Mouse (Mus musculus): ENCODE results near the gene Hist1h2bn. TPM values are rescaled to one million over a fixed set of nuclear protein-coding genes. Genes with fewer than 3 reads are reported as not detected.
"Not testable (repeated sequence)": the region's sequence is repeated elsewhere in the genome, so short reads cannot be mapped to it uniquely, and the experiment has no call there.

The Hist1h2bn gene
- polyA plus RNA-seq, 1 experiment: 1.7 TPM

DNA sequence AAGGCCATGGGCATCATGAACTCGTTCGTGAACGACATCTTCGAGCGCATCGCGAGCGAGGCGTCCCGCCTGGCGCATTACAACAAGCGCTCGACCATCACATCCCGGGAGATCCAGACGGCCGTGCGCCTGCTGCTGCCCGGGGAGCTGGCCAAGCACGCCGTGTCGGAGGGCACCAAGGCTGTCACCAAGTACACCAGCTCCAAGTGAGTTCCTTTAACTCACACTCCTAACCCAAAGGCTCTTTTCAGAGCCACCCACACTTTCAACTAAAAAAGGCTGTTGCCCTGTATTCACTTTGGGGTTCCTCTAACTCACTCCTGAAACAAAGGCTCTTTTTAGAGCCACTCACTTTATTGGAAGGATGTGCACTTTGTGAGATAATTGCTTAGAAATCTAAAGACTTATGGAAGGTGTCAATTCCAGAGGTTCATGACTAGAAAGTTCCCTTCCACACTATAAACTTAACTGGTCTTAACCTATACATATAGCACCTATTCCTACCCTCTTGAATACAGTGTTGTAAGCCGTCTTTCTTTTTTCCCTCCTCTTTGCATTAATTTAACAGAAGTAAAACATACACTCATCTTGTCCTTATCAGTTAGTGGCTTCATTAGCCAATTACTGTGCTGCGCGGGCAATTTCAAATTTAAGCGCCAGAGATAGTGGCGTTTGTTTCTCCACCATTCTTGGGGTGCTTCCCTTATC is 525 bp downstream of the Hist1h2bn start:
- peak; percentile 49 for TF ChIP-seq GATA1 (IDR thresholded peaks at IDR 0.05; ENCODE audit: low read length)

DNA sequence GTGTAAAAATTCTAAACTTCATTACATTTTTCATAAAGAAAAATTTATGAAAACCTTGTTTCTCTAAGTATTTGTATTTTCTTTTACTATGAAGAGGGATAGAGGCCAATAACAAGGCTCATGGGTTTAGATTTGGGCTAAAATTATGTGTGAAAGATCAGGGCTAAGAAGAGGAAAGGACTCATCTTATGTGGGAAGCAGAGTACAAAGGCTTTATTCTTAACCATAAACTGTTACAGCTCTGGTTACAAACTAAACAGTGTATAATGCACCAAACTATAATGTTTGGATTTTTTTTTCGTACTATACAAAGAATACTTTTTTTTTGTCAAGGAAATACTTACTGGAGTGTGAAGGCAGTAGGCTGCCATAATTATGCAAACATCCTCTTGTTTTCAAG is 1.8 kb downstream of the Hist1h2bn start:
- TF ChIP-seq GATA1 (IDR thresholded peaks at IDR 0.05; ENCODE audit: low read length): no peak

DNA sequence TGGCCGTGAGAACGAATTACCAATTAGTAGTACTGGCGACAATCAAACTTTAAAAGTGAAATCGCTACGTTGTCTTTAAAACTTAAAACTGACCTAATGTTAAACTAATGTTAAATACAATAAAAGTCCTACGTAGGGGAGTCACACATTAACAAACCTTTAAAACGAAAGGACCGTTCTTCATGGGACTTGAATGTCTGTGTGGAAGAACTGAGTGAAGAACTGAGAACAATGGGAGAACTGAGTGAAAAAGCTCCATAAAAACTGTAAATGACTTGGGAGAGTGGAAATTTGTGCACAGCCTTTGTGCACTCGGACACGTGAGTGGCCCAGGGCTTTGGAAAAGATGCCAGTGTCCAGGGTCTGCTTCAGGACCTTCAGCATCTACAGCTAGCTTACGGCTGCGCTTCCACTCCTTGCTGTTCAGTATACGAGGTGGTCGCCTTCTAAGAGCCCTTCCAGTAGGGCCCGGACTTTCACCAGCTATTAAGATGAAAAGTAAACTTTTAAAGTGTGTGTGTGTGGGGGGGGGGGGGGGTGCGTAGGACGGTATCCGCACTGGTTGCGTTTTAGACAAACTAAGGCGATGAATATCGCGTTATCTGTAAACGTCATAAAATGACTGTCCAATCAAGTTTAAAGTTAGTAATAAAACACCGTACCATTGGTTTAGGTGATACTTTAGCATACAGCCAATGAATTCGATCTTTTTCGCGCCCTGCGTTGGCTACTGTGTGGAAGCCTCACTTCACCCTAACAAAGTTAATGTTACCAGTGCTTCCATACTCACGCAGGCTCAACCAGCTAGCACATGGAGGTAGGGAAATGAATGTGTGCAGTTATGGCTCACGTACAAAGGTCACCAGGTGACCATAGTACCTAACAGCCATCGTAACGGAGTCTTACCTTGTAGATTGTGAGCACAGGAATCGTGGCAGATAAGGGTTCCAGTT is 25.2 kb downstream of the Hist1h2bn start:
- no peak for TF ChIP-seq GATA1 (IDR thresholded peaks at IDR 0.05; ENCODE audit: low read length)

DNA sequence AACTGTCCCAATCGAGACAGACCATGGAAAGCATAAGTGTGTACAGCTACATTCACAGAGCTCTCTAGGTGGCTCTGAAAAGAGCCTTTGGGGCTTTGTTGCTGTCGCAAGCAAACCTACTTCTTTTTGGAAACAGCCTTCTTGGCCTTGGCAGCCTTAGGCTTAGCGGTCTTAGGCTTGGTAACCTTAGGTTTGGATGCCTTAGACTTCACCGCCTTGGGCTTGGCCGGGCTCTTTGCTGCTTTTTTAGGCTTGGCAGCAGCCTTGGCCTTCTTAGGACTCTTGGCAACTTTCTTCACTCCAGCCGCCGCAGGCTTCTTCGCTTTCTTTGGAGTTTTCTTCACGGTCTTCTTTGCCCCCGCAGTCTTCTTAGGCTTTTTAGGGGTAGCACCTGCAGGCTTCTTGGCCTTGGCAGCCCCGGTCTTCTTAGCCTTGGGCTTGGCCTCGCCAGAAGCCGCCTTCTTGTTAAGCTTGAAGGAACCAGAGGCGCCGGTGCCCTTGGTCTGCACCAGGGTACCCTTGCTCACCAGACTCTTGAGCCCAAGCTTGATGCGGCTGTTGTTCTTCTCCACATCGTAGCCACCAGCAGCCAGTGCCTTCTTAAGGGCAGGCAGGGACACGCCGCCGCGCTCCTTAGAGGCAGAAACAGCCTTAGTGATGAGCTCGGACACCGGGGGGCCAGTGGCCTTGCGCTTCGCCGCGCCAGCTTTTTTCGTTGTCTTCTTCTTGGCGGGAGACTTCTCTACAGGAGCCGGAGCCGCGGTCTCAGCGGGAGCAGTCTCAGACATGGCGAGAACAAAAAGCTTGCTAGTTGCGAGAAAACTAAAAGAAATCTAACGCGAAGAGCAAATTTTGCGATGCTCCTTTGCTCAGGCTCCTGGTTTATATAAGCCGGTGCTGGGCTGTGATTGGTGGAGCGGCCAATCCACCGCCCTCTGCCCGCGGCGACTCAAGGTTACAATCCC is 26.1 kb downstream of the Hist1h2bn start, which contains the start of gene Hist1h1b:
Hist1h1b (minus strand) TSS at position 859 of the 965 bp plus-strand sequence.
- TF ChIP-seq GATA1 (IDR thresholded peaks at IDR 0.05; ENCODE audit: low read length): no peak

DNA sequence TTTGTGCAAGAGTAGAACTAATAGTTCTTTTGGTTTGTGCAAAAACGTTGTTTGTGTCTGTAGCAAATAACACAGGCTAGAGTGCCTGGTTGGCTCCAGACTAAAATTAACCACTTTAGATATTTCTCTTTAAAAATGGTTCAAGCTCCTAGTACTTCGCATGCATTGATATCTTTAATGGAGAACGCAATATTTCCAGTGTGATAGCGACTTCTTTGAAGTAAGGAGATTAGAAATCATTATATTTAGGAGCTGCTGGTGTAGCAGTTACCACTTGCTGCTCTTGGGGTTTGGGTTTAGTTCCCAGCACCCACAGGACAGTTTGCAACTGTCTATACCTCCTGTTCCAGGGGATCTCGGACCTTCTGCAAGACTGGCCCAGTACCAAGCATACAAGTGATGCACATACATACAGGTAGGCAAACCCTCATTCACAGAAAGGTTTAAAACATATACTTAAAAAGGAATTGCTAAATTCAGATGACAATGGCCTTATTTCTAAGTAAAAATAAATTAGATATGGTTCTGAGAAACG is 27.2 kb downstream of the Hist1h2bn start:
- TF ChIP-seq GATA1 (IDR thresholded peaks at IDR 0.05; ENCODE audit: low read length): no peak

DNA sequence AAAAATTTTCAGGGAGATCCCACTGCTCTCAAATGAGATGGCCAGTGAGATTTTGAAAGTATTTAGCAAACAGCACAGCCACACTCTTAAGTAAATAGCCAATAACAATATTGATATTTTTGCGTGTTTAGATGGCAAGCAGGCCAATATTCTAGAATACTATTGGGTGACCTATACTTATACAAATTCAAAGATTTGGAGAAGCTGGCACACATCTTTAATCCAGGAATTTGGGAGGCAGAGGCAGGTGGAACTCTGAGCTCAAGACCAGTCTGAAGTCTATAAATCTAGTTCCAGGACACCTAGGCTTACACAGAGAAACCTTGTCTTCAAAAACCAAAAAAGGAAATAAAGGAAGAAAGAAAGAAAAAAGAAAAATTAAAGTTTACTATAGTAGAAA is 27.7 kb downstream of the Hist1h2bn start:
- no peak for TF ChIP-seq GATA1 (IDR thresholded peaks at IDR 0.05; ENCODE audit: low read length)

DNA sequence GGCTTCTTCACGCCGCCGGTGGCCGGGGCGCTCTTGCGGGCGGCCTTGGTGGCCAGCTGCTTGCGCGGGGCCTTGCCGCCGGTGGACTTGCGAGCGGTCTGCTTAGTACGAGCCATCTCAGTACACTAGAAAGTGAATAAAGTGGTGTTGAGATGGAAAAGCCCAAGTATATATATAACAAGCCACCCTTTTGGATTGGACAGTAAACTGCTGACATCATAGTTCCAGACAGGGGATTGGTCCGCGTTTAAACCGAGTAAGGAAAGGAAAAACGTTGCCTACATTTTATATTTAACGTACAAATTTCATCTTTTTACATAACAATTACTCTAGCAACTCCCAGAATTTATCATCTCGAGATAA is 29.3 kb downstream of the Hist1h2bn start, which contains the start of gene Hist1h3i:
Hist1h3i (minus strand) TSS at position 116 of the 363 bp plus-strand sequence.
- no peak for TF ChIP-seq GATA1 (IDR thresholded peaks at IDR 0.05; ENCODE audit: low read length)

DNA sequence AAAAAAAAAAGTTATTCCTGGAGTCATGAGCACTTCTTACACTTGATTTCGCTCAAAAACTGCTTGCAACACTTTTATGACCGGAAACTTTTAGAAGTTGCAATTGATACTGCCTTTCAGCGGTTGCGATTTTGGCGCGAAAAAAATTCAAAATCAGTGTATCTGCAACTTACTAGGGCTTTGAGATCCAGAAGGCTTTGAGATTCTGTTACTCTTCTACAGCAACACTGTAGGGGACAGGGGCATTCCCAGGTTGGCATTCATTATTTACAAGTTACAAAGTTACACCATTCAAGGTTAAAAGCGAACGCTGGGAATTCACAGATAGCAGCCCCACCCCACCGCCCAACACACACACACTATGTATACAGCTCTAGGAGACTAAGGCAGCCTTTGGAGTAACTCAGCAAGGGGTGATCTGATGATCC is 29.8 kb downstream of the Hist1h2bn start:
- no peak for TF ChIP-seq GATA1 (IDR thresholded peaks at IDR 0.05; ENCODE audit: low read length)

DNA sequence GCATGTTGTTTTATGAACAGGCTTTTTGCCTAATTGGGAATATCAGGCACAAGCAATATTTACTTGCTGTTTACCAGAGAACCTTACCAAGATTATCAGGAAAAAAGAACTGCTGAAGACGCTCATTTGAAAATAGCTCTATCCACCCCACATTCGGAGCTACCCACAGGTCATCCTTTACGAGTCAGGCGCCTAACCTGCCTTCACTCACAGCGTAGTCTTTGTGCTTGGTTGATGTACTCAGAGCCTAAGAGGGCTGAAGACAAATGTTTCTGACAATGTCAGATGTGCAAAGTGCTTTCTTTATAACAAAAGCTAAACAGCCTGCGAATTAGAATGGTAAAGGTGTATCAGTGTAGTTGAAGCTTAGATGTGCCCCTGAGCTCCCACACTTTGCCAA is 30.4 kb downstream of the Hist1h2bn start:
- no peak for TF ChIP-seq GATA1 (IDR thresholded peaks at IDR 0.05; ENCODE audit: low read length)

DNA sequence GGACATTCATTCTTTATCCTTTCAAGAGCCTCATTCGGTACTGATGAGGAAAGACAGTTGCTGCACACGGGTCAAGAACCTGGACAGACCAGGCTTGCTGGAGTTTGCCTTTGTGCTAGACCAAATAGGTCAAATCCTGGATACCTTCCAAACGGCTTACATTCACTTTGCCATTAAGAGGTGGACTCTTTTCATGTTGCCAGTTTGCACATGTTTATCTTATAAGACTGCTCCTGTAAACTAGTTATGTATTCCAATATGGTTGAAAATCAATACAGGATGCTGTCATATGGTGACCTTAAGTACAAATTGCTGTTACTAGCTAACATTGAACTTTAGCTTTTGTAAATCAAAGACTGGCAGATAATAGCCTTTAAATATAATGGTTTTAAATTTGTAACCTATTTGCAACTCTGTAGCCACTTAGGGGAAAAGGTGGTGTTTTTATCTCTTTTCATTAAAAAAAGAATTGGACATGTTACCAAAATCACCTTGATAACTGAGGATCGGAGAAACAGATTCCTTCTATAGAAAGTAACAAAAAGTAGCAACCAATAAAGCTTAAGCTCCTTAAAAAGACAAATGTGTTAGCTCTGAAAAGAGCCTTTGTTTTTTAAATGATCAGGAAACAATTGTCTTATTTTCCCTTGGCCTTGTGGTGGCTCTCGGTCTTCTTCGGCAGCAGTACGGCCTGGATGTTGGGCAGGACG is 32.4 kb downstream of the Hist1h2bn start:
- no peak for TF ChIP-seq GATA1 (IDR thresholded peaks at IDR 0.05; ENCODE audit: low read length)

DNA sequence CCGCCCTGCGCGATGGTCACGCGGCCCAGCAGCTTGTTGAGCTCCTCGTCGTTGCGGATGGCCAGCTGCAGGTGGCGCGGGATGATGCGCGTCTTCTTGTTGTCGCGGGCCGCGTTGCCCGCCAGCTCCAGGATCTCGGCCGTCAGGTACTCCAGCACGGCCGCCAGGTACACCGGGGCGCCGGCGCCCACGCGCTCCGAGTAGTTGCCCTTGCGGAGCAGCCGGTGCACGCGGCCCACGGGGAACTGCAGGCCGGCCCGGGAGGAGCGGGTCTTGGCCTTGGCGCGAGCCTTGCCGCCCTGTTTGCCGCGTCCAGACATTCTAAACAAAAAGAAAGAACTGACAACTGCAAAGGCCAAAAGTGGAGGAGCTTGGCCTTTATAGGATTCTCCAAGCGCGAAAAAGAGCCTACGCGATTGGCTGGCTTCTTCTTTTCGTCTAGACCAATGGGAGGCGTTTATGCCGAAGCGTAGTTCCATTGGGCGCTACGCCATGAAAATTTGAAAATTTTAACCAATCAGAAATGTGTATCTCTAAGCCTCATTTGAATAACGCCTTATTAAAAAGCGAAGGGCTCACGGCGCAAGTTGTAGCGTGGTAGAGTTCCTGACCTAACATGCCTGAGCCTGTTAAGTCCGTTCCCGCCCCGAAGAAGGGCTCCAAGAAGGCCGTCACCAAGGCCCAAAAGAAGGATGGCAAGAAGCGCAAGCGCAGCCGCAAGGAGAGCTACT is 33.1 kb downstream of the Hist1h2bn start, which contains the start of the genes Hist1h2an and Hist1h2bp:
Hist1h2an (minus strand) TSS at position 320 of the 731 bp plus-strand sequence.
Hist1h2bp (plus strand) TSS at position 563 of the 731 bp plus-strand sequence.
- TF ChIP-seq GATA1 (IDR thresholded peaks at IDR 0.05; ENCODE audit: low read length): not testable (repeated sequence)

DNA sequence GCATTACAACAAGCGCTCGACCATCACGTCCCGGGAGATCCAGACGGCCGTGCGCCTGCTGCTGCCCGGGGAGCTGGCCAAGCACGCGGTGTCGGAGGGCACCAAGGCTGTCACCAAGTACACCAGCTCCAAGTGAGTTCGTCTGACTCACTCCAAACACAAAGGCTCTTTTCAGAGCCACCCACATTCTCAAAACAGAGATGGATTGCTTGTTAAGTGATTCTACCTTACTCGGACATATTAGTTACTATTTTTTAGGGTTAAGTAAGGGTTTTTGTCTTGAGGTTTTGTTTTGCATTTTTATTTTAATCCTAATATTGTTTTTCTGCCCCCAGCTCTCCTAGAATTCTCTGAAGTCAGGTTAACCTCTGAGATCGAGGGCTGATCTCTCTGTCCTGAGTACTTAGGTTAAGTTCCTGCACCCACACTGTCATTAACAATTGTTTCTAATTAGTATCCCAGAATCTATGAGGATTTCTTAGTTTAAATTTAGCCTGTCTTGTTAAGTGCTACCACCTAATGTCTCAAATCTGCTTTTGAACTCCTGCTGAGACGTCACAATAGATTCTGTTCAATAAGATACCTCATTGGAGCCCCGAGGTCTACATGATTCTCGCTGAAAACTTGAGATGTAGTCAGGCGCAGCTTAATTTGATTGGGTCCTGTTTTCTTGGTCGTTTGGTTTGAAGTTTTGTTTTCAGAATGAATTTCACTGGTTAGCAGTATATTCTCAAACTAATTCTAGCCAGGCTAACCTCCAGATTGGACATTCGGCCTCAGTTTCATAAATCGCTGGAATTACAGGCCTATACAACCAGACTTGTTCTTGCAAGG is 34.1 kb downstream of the Hist1h2bn start:
- TF ChIP-seq GATA1 (IDR thresholded peaks at IDR 0.05; ENCODE audit: low read length): no peak
